Mouse (Mus musculus) regulatory T cell (primary cell): ENCODE results near the gene Tiam1.

Experiments
- in situ Hi-C: fragments of 300-600 bp; cut with MboI, MseI; formaldehyde crosslinking; loops from one replicate; pipeline ENCODE4 v1.15.1; 2025; ENCODE audit warnings: high pct_unique_total_duplicates

Gene Tiam1

GRCm38 (mm10) chr16:90143760-90144516 lies at the start of gene Tiam1:
Gene Tiam1 (minus strand): TSS chr16:90143769.
- in situ Hi-C loops: loop anchor here (10.0 kb wide), 1 partner anchor 309 kb away; no protein-coding TSS in a partner anchor

GRCm38 (mm10) chr16:90191289-90191688 lies 47.7 kb upstream of the Tiam1 start:
- in situ Hi-C loops: no loop called here

GRCm38 (mm10) chr16:90187453-90187852 lies 43.9 kb upstream of the Tiam1 start:
- in situ Hi-C loops: no loop called here

GRCm38 (mm10) chr16:90185928-90186588 lies 42.5 kb upstream of the Tiam1 start:
- in situ Hi-C loops: no loop called here

GRCm38 (mm10) chr16:90184135-90184534 lies 40.6 kb upstream of the Tiam1 start:
- in situ Hi-C loops: loop anchor here (5.0 kb wide), 1 partner anchor 412 kb away; no protein-coding TSS in a partner anchor

GRCm38 (mm10) chr16:90181673-90182072 lies 38.1 kb upstream of the Tiam1 start:
- in situ Hi-C loops: loop anchor here (5.0 kb wide), 1 partner anchor 409 kb away; no protein-coding TSS in a partner anchor

- in situ Hi-C loops: loop anchor here (5.0 kb wide), 1 partner anchor 409 kb away; no protein-coding TSS in a partner anchor
Observed at GRCm38 (mm10) chr16:90180975-90181374, 37.4 kb upstream of the Tiam1 start.

GRCm38 (mm10) chr16:90179892-90180291 lies 36.3 kb upstream of the Tiam1 start:
- in situ Hi-C loops: loop anchor here (5.0 kb wide), 1 partner anchor 408 kb away; no protein-coding TSS in a partner anchor

GRCm38 (mm10) chr16:90178404-90178803 lies 34.8 kb upstream of the Tiam1 start:
- in situ Hi-C loops: no loop called here

GRCm38 (mm10) chr16:90177425-90177824 lies 33.9 kb upstream of the Tiam1 start:
- in situ Hi-C loops: no loop called here

GRCm38 (mm10) chr16:90176472-90176871 lies 32.9 kb upstream of the Tiam1 start:
- in situ Hi-C loops: no loop called here

- in situ Hi-C loops: no loop called here
Observed at GRCm38 (mm10) chr16:90171416-90171815, 27.8 kb upstream of the Tiam1 start.

GRCm38 (mm10) chr16:90170676-90171075 lies 27.1 kb upstream of the Tiam1 start:
- in situ Hi-C loops: no loop called here

GRCm38 (mm10) chr16:90169863-90170630 lies 26.5 kb upstream of the Tiam1 start:
- in situ Hi-C loops: loop anchor here (5.0 kb wide), 1 partner anchor 328 kb away; no protein-coding TSS in a partner anchor

- in situ Hi-C loops: loop anchor here (5.0 kb wide), 1 partner anchor 325 kb away; no protein-coding TSS in a partner anchor
Observed at GRCm38 (mm10) chr16:90167646-90168045, 24.1 kb upstream of the Tiam1 start.

- in situ Hi-C loops: loop anchor here (5.0 kb wide), 1 partner anchor 323 kb away; no protein-coding TSS in a partner anchor
Observed at GRCm38 (mm10) chr16:90165435-90165834, 21.9 kb upstream of the Tiam1 start.

- in situ Hi-C loops: loop anchor here (5.0 kb wide), 1 partner anchor 323 kb away; no protein-coding TSS in a partner anchor
Observed at GRCm38 (mm10) chr16:90164942-90165341, 21.4 kb upstream of the Tiam1 start.

- in situ Hi-C loops: no loop called here
Observed at GRCm38 (mm10) chr16:90155080-90155479, 11.5 kb upstream of the Tiam1 start.

GRCm38 (mm10) chr16:90150820-90151219 lies 7.3 kb upstream of the Tiam1 start:
- in situ Hi-C loops: no loop called here

- in situ Hi-C loops: no loop called here
Observed at GRCm38 (mm10) chr16:90150126-90150525, 6.6 kb upstream of the Tiam1 start.

- in situ Hi-C loops: loop anchor here (10.0 kb wide), 1 partner anchor 315 kb away; no protein-coding TSS in a partner anchor
Observed at GRCm38 (mm10) chr16:90149335-90149734, 5.8 kb upstream of the Tiam1 start.
